Comparison of ENCODE assay signal across 24 mouse cellular contexts in the genomic region with DNA sequence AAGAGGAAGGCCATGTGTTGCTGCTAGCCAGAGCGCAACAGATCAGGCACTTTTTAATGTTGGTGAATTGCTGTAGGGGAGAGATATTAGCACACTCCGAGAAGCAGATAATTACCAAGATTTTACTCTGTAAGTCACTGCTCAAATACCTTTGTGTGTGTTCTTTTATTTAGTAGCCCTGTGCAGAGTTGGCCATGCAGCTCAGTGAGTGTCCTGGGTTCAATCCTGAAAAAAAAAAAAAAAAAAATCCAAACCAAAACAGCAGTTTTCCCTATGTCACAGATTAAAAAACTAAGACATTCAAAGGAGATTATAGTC.
"Had no signal": no experiment of that assay in that cellular context is flagged by ENCODE, and none has a peak within 500 bp of the region (broad histone marks: within the 10 kb centered on the region; RNA-seq: fewer than 3 reads in every experiment).

No protein-coding gene starts in this region.

- H3K4me1 ChIP-seq: heart, embryonic 13.5 days; heart, embryonic 15.5 days; hindbrain, embryonic 13.5 days; hindbrain, embryonic 15.5 days; limb, embryonic 12.5 days had no signal

- H3K27ac ChIP-seq: heart, adult 2 months; heart, embryonic 13.5 days; heart, embryonic 15.5 days; hindbrain, embryonic 13.5 days; hindbrain, embryonic 15.5 days; hindbrain, postnatal 0 days; kidney, embryonic 15.5 days; kidney, postnatal 0 days; limb, embryonic 12.5 days had no signal

- DNase-seq: gastrocnemius, postnatal 14 days; gastrocnemius, postnatal 36 days; heart, adult 11 months; heart, adult 2 months; heart, postnatal 14 days; heart, postnatal 36 days; kidney, adult 11 months; kidney, adult 2 months; kidney, adult 9 months; kidney, postnatal 14 days; kidney, postnatal 36 days; layer of hippocampus, adult 9-11 months; layer of hippocampus, postnatal 36 days; left cerebral cortex, postnatal 4 days had no signal

- H3K4me2 ChIP-seq: heart, embryonic 11.5 days; heart, embryonic 13.5 days; heart, embryonic 15.5 days; hindbrain, embryonic 13.5 days; hindbrain, embryonic 15.5 days; kidney, embryonic 15.5 days; limb, embryonic 12.5 days had no signal

- H3K4me3 ChIP-seq: heart, adult 2 months; heart, embryonic 13.5 days; heart, embryonic 15.5 days; hindbrain, embryonic 13.5 days; hindbrain, embryonic 15.5 days; kidney, embryonic 15.5 days; limb, embryonic 12.5 days had no signal

- H3K27me3 ChIP-seq: heart, embryonic 13.5 days; heart, embryonic 15.5 days; hindbrain, embryonic 13.5 days; hindbrain, embryonic 15.5 days; kidney, embryonic 15.5 days; limb, embryonic 12.5 days had no signal

- ATAC-seq: hindbrain, postnatal 0 days; intestine, embryonic 16.5 days had no signal

- H3K9ac ChIP-seq: heart, embryonic 13.5 days; heart, embryonic 15.5 days; hindbrain, embryonic 13.5 days; hindbrain, embryonic 15.5 days; kidney, embryonic 15.5 days; limb, embryonic 12.5 days had no signal

- H3K36me3 ChIP-seq: heart, embryonic 13.5 days; heart, embryonic 15.5 days; hindbrain, embryonic 13.5 days; hindbrain, embryonic 15.5 days; kidney, embryonic 15.5 days; limb, embryonic 12.5 days had no signal

- H3K9me3 ChIP-seq: heart, embryonic 15.5 days; hindbrain, embryonic 13.5 days; hindbrain, embryonic 15.5 days; kidney, embryonic 15.5 days; limb, embryonic 12.5 days had no signal
